Mouse (Mus musculus): ENCODE measurements around the gene Zbtb45.

Zbtb45 gene

DNA sequence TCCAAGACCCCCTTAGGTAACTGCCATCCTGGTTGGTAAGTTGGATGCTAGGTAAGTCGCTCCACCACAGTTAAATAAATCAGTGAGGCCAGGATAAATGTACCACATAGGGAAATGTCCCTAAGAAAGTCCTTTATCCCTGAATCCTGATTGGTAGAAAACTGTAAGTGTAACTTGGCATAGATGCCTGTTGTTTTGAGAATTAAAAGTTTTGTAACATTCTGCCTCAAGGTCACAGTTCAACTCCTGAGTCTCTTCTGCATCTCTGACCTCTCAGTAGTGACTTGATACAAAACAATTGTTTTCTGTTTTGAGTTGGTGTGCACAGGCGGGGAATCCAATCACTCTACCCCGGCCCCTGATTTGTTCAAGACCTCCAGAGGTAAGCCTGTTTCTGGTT, 11.0 kb downstream of the Zbtb45 start, which contains the start of gene Trim28:
Gene Trim28 (plus strand): TSS at position 264 of the 400 bp plus-strand sequence.
- no peak for DNase-seq (ENCODE audit: low read depth)

DNA sequence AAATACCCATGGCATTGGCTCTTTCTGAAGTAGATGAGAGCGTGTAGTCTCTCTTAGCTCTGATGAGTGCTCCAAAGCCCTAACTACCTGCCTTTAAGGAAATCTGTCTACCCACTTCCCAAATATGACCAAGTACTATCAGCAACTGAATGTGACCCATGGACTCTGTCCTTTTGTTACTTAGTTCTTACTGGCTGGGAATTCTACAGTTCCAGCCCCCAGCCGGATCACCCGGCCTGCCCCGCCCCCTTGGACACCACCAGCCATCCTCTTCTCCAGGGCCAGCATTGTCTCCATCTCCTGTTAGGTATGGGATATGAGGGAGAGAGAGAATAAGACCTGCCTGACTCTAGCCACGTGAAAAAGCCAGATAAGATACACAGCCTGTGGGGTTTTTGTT, 11.8 kb downstream of the Zbtb45 start, which contains the start of gene Slc27a5:
Gene Slc27a5 (minus strand): TSS at position 140 of the 400 bp plus-strand sequence.
- DNase-seq (ENCODE audit: low read depth), result no peak

- no peak for DNase-seq (ENCODE audit: low read depth)
Measured at GRCm38 (mm10) chr7:12997230-12997629, 12.6 kb downstream of the Zbtb45 start.

- no peak for DNase-seq (ENCODE audit: low read depth)
Measured at GRCm38 (mm10) chr7:12995862-12996261, 14.0 kb downstream of the Zbtb45 start.

GRCm38 (mm10) chr7:12993148-12993547, 16.7 kb downstream of the Zbtb45 start:
- no peak for DNase-seq (ENCODE audit: low read depth)

GRCm38 (mm10) chr7:12992222-12992621, 17.6 kb downstream of the Zbtb45 start:
- peak; percentile 86 for DNase-seq (ENCODE audit: low read depth)

GRCm38 (mm10) chr7:12987409-12988189, 22.2 kb downstream of the Zbtb45 start:
- peak; percentile 41 for DNase-seq (ENCODE audit: low read depth)

DNA sequence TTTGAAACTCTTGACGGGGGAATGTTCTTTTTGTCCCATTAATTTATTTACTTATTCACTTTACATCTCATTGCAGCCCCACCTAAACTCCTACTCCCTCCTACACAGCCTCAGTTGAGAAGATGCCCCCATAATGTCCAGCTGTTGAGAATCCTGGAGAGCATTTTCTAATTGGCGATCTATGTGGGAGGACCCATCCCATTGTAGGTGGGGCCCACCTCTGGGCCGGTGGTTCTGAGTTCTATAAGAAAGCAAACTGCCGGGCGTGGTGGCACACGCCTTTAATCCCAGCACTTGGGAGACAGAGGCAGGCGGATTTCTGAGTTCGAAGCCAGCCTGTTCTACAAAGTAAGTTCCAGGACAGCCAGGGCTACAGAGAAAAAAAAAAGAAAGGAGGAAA, 22.9 kb downstream of the Zbtb45 start:
- no peak for DNase-seq (ENCODE audit: low read depth)

DNA sequence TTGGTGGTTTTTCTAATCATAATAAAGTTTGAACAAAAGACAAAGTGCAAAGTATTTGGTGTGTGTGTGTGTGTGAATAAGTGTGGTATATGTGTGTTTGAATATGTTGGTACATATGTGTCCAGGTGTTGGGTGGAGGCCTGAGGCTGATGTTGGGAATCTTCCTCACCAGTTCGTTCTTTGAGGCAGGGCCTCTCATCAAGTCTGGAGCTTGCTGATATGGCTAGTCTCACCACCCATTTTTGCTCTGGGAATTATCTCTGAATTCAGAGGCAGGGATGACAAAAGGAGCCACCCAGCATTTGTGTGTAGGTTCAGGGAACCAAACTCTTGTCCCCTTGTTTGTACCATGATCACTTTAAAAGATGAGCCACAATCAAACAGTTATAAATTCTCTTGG, 24.1 kb downstream of the Zbtb45 start:
- DNase-seq (ENCODE audit: low read depth), result no peak

DNA sequence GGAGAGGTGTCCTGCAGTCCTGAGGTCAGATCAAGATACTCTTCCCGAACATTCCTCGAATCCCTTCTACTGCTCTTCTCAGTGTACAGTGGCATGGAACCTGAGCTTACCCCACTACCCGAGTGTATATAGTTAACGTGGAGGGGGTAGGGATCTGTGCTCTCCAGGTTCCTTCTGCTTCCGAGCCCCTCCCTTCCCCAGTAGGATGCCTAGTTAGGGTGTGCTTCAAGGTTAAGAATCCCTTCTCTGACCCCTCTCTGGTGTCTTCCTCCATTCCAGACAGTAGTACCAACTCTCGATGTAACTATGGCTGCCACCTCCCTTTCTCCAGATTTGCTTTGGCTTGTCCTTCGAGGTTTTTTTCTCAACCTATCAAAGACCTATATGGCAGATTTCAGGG, 29.5 kb downstream of the Zbtb45 start:
- no peak for DNase-seq (ENCODE audit: low read depth)

DNA sequence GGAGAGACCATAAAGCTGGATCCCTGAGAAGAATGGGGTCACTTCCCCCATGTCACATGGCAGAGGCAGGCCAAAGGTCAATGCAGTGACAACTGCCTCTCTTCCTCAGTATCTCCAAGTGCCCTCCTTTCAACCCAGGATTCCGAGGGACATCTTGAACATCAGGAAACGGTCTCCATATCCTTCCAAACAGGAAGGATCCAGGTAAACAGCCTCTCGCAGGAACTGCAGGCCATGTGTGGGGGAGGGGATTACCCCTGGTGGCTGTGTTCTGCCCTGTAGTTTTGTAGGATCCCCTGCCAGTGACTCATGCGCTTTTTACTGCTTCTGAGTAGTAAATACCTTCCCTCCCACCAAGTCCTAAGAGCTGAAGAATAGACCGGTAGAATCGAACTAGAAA, 30.1 kb downstream of the Zbtb45 start:
- peak; percentile 34 for DNase-seq (ENCODE audit: low read depth)

GRCm38 (mm10) chr7:12978931-12979722, 30.7 kb downstream of the Zbtb45 start:
- DNase-seq (ENCODE audit: low read depth), result peak; percentile 36

GRCm38 (mm10) chr7:12977682-12978389, 32.0 kb downstream of the Zbtb45 start, which contains the start of gene Zfp446:
TSS of gene Zfp446 (plus strand) at chr7:12977848.
- DNase-seq (ENCODE audit: low read depth), result peak; percentile 98

DNA sequence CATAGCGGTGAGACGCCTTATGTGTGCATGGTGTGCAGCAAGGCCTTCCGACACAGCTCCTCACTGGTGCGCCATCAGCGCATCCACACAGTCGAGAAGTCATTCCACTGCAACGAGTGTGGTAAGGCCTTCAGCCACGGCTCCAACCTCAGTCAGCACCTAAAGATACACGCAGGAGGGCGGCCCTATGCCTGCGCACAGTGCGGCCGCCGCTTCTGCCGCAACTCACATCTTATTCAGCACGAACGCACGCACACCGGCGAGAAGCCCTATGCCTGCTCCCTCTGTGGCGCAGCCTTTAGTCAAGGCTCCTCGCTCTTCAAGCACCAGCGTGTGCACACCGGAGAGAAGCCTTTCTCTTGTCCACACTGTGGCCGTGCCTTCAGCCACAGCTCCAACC, 38.9 kb downstream of the Zbtb45 start:
- DNase-seq (ENCODE audit: low read depth), result no peak

GRCm38 (mm10) chr7:12966104-12966845, 43.6 kb downstream of the Zbtb45 start:
- peak; percentile 72 for DNase-seq (ENCODE audit: low read depth)

DNA sequence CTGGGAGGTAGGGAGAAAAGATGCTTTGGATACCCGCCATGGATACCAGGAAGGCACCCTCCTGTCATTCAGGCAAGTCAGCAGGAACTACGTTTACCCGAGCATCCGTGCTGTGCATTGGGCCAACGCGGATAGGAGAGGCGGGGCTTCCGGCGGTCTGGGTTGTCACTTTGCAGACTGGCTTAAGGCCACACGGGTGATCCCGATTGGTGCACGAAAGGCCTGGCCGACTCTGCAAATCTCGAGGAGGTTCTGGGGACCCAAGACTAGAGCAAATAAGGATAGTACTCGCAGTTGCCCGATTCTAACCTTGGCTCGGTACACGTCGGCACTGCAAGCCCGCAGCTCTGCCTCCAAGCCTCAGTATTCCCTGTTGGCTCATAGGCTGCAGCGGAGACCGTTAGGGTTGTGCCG, 44.1 kb downstream of the Zbtb45 start, which contains the start of gene Zfp324:
Gene Zfp324 (plus strand): TSS at position 161 of the 414 bp plus-strand sequence.
- peak; percentile 89 for DNase-seq (ENCODE audit: low read depth)

DNA sequence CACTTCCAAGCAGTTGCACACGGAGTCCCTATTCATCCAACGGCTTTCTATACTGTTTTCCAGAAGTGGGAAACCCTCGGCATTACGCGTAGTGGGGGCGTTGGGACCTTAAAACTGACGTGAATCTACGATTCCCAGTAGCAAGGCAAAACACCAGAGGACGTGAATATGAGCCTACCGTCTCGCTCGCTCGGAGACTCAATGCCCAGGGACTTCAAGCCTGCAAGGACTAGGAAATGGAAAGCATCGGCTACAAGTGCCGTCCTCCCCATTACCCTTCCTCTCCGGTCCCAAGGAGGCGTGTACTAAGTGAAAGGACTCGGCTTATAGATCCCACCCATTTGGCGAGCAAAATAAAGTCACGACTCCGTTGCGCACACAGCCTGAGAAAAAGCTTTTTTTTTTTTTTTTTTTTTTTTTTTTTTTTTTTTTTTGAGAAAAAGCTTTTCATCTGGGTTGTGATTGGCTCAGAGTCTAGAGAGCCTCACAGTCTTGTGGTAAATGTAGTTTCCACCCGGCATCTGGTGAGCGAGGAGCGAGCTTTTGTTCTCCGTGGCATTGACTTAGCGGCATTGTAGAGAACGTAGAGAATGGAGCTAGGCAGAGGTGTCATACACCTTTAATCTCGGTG, 48.2 kb downstream of the Zbtb45 start:
- peak; percentile 90 for DNase-seq (ENCODE audit: low read depth)

DNA sequence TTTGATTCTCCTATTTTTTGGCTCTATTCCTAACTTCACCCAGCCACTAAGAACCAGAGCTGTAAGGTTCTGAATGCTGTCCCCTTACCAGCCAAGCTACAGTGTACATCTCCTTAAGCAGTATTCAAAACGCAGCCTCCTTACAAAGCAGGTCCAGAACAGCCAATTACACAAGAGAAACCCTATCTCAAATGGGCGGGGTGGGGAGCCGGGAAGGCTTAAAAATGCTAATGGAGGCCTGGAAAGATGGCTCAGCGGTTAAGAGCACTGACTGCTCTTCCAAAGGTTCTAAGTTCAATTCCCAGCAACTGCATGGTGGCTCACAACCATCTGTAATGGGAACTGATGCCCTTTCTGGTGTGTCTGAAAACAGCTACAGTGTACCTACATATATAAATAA, 50.1 kb downstream of the Zbtb45 start:
- DNase-seq (ENCODE audit: low read depth), result no peak

GRCm38 (mm10) chr7:12958948-12959347, 50.9 kb downstream of the Zbtb45 start:
- DNase-seq (ENCODE audit: low read depth), result no peak

- no peak for DNase-seq (ENCODE audit: low read depth)
Measured at GRCm38 (mm10) chr7:12957511-12957910, 52.3 kb downstream of the Zbtb45 start.

GRCm38 (mm10) chr7:12954896-12955295, 54.9 kb downstream of the Zbtb45 start:
- no peak for DNase-seq (ENCODE audit: low read depth)

All from naive thymus-derived CD4-positive, alpha-beta T cell, adult 2 months (primary cell).